In genomic region chr15:10838584-10839288, GRCm38 (mm10) we compare ENCODE assay signal across 25 mouse cellular contexts.
A peak's percentile ranks its signal among the peaks of the same experiment; 100 is the strongest.
DNase-seq lines count a peak whose midpoint lies in the region; ATAC-seq and TF ChIP-seq lines count a peak whose summit lies in the region.
"Had no signal": no experiment of that assay in that cellular context is flagged by ENCODE, and none has a peak within 500 bp of the region (broad histone marks: within the 10 kb centered on the region; RNA-seq: fewer than 3 reads in every experiment).

No protein-coding gene starts in this region.

- no peaks in the 10 kb centered on the region for H3K27me3 ChIP-seq in lung, embryonic 16.5 days (ENCODE audit: control insufficient read depth, insufficient read depth, low read depth, low read length)
- H3K27me3 ChIP-seq in lung, postnatal 0 days (replicated peaks; ENCODE audit: insufficient read depth, low read length): no peaks in the 10 kb centered on the region
- H3K27me3 ChIP-seq in stomach, embryonic 15.5 days (replicated peaks): no peaks in the 10 kb centered on the region
- no peaks in the 10 kb centered on the region for H3K27me3 ChIP-seq in stomach, postnatal 0 days (ENCODE audit: control insufficient read depth, insufficient read depth, low read length)
- no peaks in the 10 kb centered on the region for H3K27me3 ChIP-seq in midbrain, embryonic 15.5 days (replicated peaks)
- H3K27me3 ChIP-seq: embryonic facial prominence, embryonic 13.5 days; embryonic facial prominence, embryonic 15.5 days; forebrain, embryonic 13.5 days; forebrain, embryonic 15.5 days; Patski had no signal

- 0 out of 2 replicates have a peak, but pooled peaks have one; percentile 27 for ATAC-seq in lung, embryonic 16.5 days (ENCODE audit: low read depth)
- ATAC-seq in lung, postnatal 0 days: no peak
- 0 out of 2 replicates have a peak, but pooled peaks have one; percentile 36 for ATAC-seq in stomach, embryonic 15.5 days (ENCODE audit: insufficient read depth, low FRiP score, low read depth)
- peak; percentile 75; the same call in 1 of the 2 replicates for ATAC-seq in stomach, postnatal 0 days (ENCODE audit: low FRiP score, low TSS enrichment)
- no peak for ATAC-seq in midbrain, embryonic 15.5 days (replicated peaks)
- ATAC-seq in megakaryocyte-erythroid progenitor cell, adult 5-6 weeks (replicated peaks; ENCODE audit: low FRiP score, low TSS enrichment, poor library complexity, severe bottlenecking): no peak
- ATAC-seq: activated CD4-positive, CD25-positive, alpha-beta regulatory T cell, adult 4 months; forebrain, embryonic 13.5 days; forebrain, embryonic 15.5 days; forebrain, postnatal 0 days; Patski had no signal

- TF ChIP-seq POLR2A in embryonic fibroblast, embryonic 13.5 days (IDR thresholded peaks at IDR 0.05; ENCODE audit: low read depth, low read length): no peak

- 88% methylated on average over 1 of the region's 1 CpGs for WGBS in lung, embryonic 16.5 days
- WGBS in lung, postnatal 0 days: 85% methylated on average over 1 of the region's 1 CpGs
- WGBS in stomach, embryonic 15.5 days: 72% methylated on average over 1 of the region's 1 CpGs
- WGBS in stomach, postnatal 0 days: 51% methylated on average over 1 of the region's 1 CpGs
- WGBS in midbrain, embryonic 15.5 days: 78% methylated on average over 1 of the region's 1 CpGs

- no peaks in the 10 kb centered on the region for H3K9me3 ChIP-seq in lung, embryonic 16.5 days (ENCODE audit: control insufficient read depth, low read length)
- no peaks in the 10 kb centered on the region for H3K9me3 ChIP-seq in lung, postnatal 0 days (ENCODE audit: low read length)
- H3K9me3 ChIP-seq in stomach, embryonic 15.5 days: no peaks in the 10 kb centered on the region
- H3K9me3 ChIP-seq in stomach, postnatal 0 days (ENCODE audit: control insufficient read depth, low read length): no peaks in the 10 kb centered on the region
- H3K9me3 ChIP-seq in midbrain, embryonic 15.5 days: no peaks in the 10 kb centered on the region
- H3K9me3 ChIP-seq: embryonic facial prominence, embryonic 13.5 days; embryonic facial prominence, embryonic 15.5 days; forebrain, embryonic 13.5 days; forebrain, embryonic 15.5 days had no signal

- no peak overlapping the region for H3K27ac ChIP-seq in lung, embryonic 16.5 days (ENCODE audit: low read length)
- H3K27ac ChIP-seq in lung, postnatal 0 days (ENCODE audit: low read length): no peak overlapping the region
- H3K27ac ChIP-seq in embryonic fibroblast, embryonic 13.5 days (ENCODE audit: insufficient read depth, low read length): peak overlapping the region; percentile 70
- no peak overlapping the region for H3K27ac ChIP-seq in stomach, embryonic 15.5 days
- 0 out of 2 replicates have a peak overlapping the region, but pooled peaks have one; percentile 5 for H3K27ac ChIP-seq in stomach, postnatal 0 days (replicated peaks)
- H3K27ac ChIP-seq in midbrain, embryonic 15.5 days: no peak overlapping the region
- H3K27ac ChIP-seq: embryonic facial prominence, embryonic 13.5 days; embryonic facial prominence, embryonic 15.5 days; forebrain, embryonic 13.5 days; forebrain, embryonic 15.5 days had no signal

- H3K4me2 ChIP-seq in lung, embryonic 16.5 days (ENCODE audit: low read depth, low read length): no peak overlapping the region
- H3K4me2 ChIP-seq in lung, postnatal 0 days (replicated peaks; ENCODE audit: low read depth, low read length): no peak overlapping the region
- H3K4me2 ChIP-seq in stomach, embryonic 15.5 days: no peak overlapping the region
- no peak overlapping the region for H3K4me2 ChIP-seq in stomach, postnatal 0 days (replicated peaks; ENCODE audit: low read depth)
- no peak overlapping the region for H3K4me2 ChIP-seq in midbrain, embryonic 15.5 days
- H3K4me2 ChIP-seq: embryonic facial prominence, embryonic 13.5 days; embryonic facial prominence, embryonic 15.5 days; forebrain, embryonic 13.5 days; forebrain, embryonic 15.5 days had no signal

- no peaks in the 10 kb centered on the region for H3K36me3 ChIP-seq in lung, embryonic 16.5 days (ENCODE audit: control insufficient read depth, insufficient read depth, low read length)
- no peaks in the 10 kb centered on the region for H3K36me3 ChIP-seq in lung, postnatal 0 days (ENCODE audit: insufficient read depth, low read length)
- H3K36me3 ChIP-seq in stomach, embryonic 15.5 days: no peaks in the 10 kb centered on the region
- H3K36me3 ChIP-seq in stomach, postnatal 0 days (ENCODE audit: control insufficient read depth, insufficient read depth, low read length): no peaks in the 10 kb centered on the region
- no peaks in the 10 kb centered on the region for H3K36me3 ChIP-seq in midbrain, embryonic 15.5 days (replicated peaks)
- H3K36me3 ChIP-seq: embryonic facial prominence, embryonic 13.5 days; embryonic facial prominence, embryonic 15.5 days; forebrain, embryonic 15.5 days had no signal

- H3K4me3 ChIP-seq in lung, embryonic 16.5 days (ENCODE audit: low read length): no peak overlapping the region
- no peak overlapping the region for H3K4me3 ChIP-seq in lung, postnatal 0 days (ENCODE audit: low read depth, low read length)
- H3K4me3 ChIP-seq in embryonic fibroblast, embryonic 13.5 days (ENCODE audit: insufficient read depth, low read length): no peak overlapping the region
- H3K4me3 ChIP-seq in stomach, embryonic 15.5 days (replicated peaks): no peak overlapping the region
- no peak overlapping the region for H3K4me3 ChIP-seq in stomach, postnatal 0 days (ENCODE audit: low read depth, low read length)
- H3K4me3 ChIP-seq in midbrain, embryonic 15.5 days: no peak overlapping the region
- H3K4me3 ChIP-seq: embryonic facial prominence, embryonic 13.5 days; embryonic facial prominence, embryonic 15.5 days; forebrain, embryonic 13.5 days; forebrain, embryonic 15.5 days had no signal

- no peak overlapping the region for H3K9ac ChIP-seq in lung, embryonic 16.5 days (ENCODE audit: low read length)
- H3K9ac ChIP-seq in lung, postnatal 0 days (replicated peaks; ENCODE audit: low read depth): no peak overlapping the region
- no peak overlapping the region for H3K9ac ChIP-seq in stomach, embryonic 15.5 days
- H3K9ac ChIP-seq in stomach, postnatal 0 days (ENCODE audit: low read length): no peak overlapping the region
- H3K9ac ChIP-seq in midbrain, embryonic 15.5 days: no peak overlapping the region
- H3K9ac ChIP-seq: embryonic facial prominence, embryonic 13.5 days; embryonic facial prominence, embryonic 15.5 days; forebrain, embryonic 13.5 days; forebrain, embryonic 15.5 days; forebrain, postnatal 0 days had no signal

- no peak for DNase-seq in lung, postnatal 0 days (ENCODE audit: low spot score)
- DNase-seq in stomach, postnatal 0 days (ENCODE audit: low spot score): no peak
- DNase-seq in natural killer cell, adult 2 months (ENCODE audit: low spot score in 2 of 2): no peak
- DNase-seq: adrenal gland, adult 8-10 months; adrenal gland, postnatal 14 days; adrenal gland, postnatal 36 days; cerebellum, adult 11 months; cerebellum, adult 18-20 months; cerebellum, adult 8-10 months; cerebellum, adult 9-11 months; cerebellum, postnatal 14 days; cerebellum, postnatal 36 days; embryo, embryonic 11 days; forebrain, postnatal 0 days had no signal

- no peak for TF ChIP-seq CTCF in lung, postnatal 0 days (IDR thresholded peaks at IDR 0.05)
- TF ChIP-seq CTCF in embryonic fibroblast, embryonic 13.5 days (IDR thresholded peaks at IDR 0.05; ENCODE audit: borderline replicate concordance, insufficient read depth, low read length): no peak
- TF ChIP-seq CTCF in stomach, postnatal 0 days (IDR thresholded peaks at IDR 0.05; ENCODE audit: low read depth): no peak

- H3K4me1 ChIP-seq in lung, embryonic 16.5 days (replicated peaks; ENCODE audit: control insufficient read depth, insufficient read depth, low read length): peaks cover 12% of the 10 kb centered on the region
- no peaks in the 10 kb centered on the region for H3K4me1 ChIP-seq in lung, postnatal 0 days (ENCODE audit: insufficient read depth, low read depth, low read length)
- no peaks in the 10 kb centered on the region; the same call in 1 of the 2 replicates for H3K4me1 ChIP-seq in embryonic fibroblast, embryonic 13.5 days (ENCODE audit: control insufficient read depth, insufficient read depth, low read length)
- peaks cover 6% of the 10 kb centered on the region; the same call in 1 of the 2 replicates for H3K4me1 ChIP-seq in stomach, embryonic 15.5 days
- H3K4me1 ChIP-seq in stomach, postnatal 0 days (replicated peaks; ENCODE audit: control insufficient read depth, insufficient read depth): no peaks in the 10 kb centered on the region
- no peaks in the 10 kb centered on the region for H3K4me1 ChIP-seq in midbrain, embryonic 15.5 days
- H3K4me1 ChIP-seq: embryonic facial prominence, embryonic 15.5 days; forebrain, embryonic 13.5 days; forebrain, embryonic 15.5 days had no signal

- TF ChIP-seq EP300 in lung, postnatal 0 days (IDR thresholded peaks at IDR 0.05): no peak
- peak; percentile 88 for TF ChIP-seq EP300 in stomach, postnatal 0 days (optimal IDR thresholded peaks at IDR 0.05)

Comparison
In these comparisons a context has a peak if more than half of its experiments do, and no peak if none do; other contexts are left out.
1. ATAC-seq: peak in lung, embryonic 16.5 days (single experiment), stomach, embryonic 15.5 days (single experiment) and stomach, postnatal 0 days (single experiment); none in lung, postnatal 0 days (single experiment), midbrain, embryonic 15.5 days (single experiment) and megakaryocyte-erythroid progenitor cell, adult 5-6 weeks (single experiment).
2. H3K27ac ChIP-seq: peak in embryonic fibroblast, embryonic 13.5 days (single experiment) and stomach, postnatal 0 days (single experiment); none in lung, embryonic 16.5 days (single experiment), lung, postnatal 0 days (single experiment), stomach, embryonic 15.5 days (single experiment) and midbrain, embryonic 15.5 days (single experiment).